Mouse (Mus musculus): ENCODE results near the gene Kcnip2. TPM values are rescaled to one million over a fixed set of nuclear protein-coding genes. Genes with fewer than 3 reads are reported as not detected.

The Kcnip2 gene
- total RNA-seq, 4 experiments from 2014 or later = 173 to 231 (median 203) TPM

Other genes starting within 250 kb of the Kcnip2 start
- gene Fbxw4, start 155.7 kb downstream of the Kcnip2 start, total RNA-seq (2022) = 10 to 100 TPM; 27.2 to 32.6 (median 31.2) TPM
- not detected for gene Fgf8, start 73.1 kb downstream of the Kcnip2 start, total RNA-seq (2022)
- 10 to 100 TPM; 11.5 to 16.0 (median 13.9) TPM for gene Npm3, start 66.5 kb downstream of the Kcnip2 start, total RNA-seq (2022)
- gene Mgea5, start 32.2 kb downstream of the Kcnip2 start, total RNA-seq (2022) = 10 to 100 TPM; 70.7 to 85.5 (median 82.4) TPM
- 10 to 100 TPM; 14.8 to 19.0 (median 16.0) TPM for gene Armh3, start 182.4 kb upstream of the Kcnip2 start, total RNA-seq (2022)
- gene Hps6, start 187.4 kb upstream of the Kcnip2 start, total RNA-seq (2022) = 1 to 10 TPM; 5.3 to 6.7 (median 6.1) TPM
- gene Pprc1, start 228.8 kb upstream of the Kcnip2 start, total RNA-seq (2022) = 10 to 100 TPM; 12.3 to 17.0 (median 13.8) TPM
- 10 to 100 TPM; 37.1 to 51.0 (median 42.0) TPM for gene Ldb1, start 229.2 kb upstream of the Kcnip2 start, total RNA-seq (2022)

Measured in heart, adult 8-10 months (tissue).